Mouse (Mus musculus): ENCODE data around the gene Ccdc175. TPM values are rescaled to one million over a fixed set of nuclear protein-coding genes. Genes with fewer than 3 reads are reported as not detected.

Ccdc175 gene
- total and polyA plus RNA-seq, 2 experiments from 2014 or later, result 0.07 TPM; not detected in 1

GRCm38 (mm10) chr12:72115686-72116345 lies 69.0 kb downstream of the Ccdc175 start:
- Histone ChIP-seq H3K4me2 (ENCODE audit: low read depth, low read length, poor library complexity, severe bottlenecking) (no peak overlapping the region), H3K27me3 (ENCODE audit: insufficient read depth, low read length) (no peaks in the 10 kb centered on the region), H3K4me3 (ENCODE audit: low read depth, low read length) (no peak overlapping the region), H3K36me3 (ENCODE audit: insufficient read depth, low read length) (no peaks in the 10 kb centered on the region), H3K4me1 (ENCODE audit: insufficient read depth, low read length) (no peaks in the 10 kb centered on the region), H3K27ac (ENCODE audit: low read depth, low read length) (no peak overlapping the region), H3K9me3 (ENCODE audit: low read length) (no peaks in the 10 kb centered on the region), H3K9ac (replicated peaks; ENCODE audit: low read length, poor library complexity, severe bottlenecking) (no peak overlapping the region)
- ATAC-seq (ENCODE audit: low FRiP score) (no peak), DNase-seq (ENCODE audit: low spot score) (no peak)
- TF ChIP-seq CTCF (IDR thresholded peaks at IDR 0.05), result no peak
- WGBS, result 84% methylated on average over 22 of the region's 23 CpGs

DNA sequence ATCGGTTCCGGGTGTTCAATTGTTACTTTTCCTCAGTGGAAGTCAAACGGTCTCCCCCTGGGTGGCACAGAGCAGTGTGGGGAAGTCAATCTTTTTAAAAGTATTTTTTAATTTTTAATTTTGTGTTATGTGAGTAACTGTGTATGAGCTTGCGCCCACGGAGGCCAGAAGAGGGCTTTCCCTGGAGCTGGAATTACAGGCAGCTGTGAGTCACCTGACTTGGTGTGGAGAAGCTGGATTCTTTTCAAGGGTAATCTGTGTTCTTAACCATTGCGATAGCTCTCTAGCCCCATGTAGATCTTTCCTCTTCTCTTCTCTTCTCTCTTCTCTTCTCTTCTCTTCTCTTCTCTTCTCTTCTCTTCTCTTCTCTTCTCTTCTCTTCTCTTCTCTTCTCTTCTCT lies 69.7 kb downstream of the Ccdc175 start:
- Histone ChIP-seq H3K4me1 (ENCODE audit: insufficient read depth, low read length) (no peaks in the 10 kb centered on the region), H3K9ac (replicated peaks; ENCODE audit: low read length, poor library complexity, severe bottlenecking) (no peak overlapping the region), H3K36me3 (ENCODE audit: insufficient read depth, low read length) (no peaks in the 10 kb centered on the region), H3K9me3 (ENCODE audit: low read length) (no peaks in the 10 kb centered on the region), H3K4me2 (ENCODE audit: low read depth, low read length, poor library complexity, severe bottlenecking) (no peak overlapping the region), H3K27me3 (ENCODE audit: insufficient read depth, low read length) (no peaks in the 10 kb centered on the region), H3K4me3 (ENCODE audit: low read depth, low read length) (no peak overlapping the region), H3K27ac (ENCODE audit: low read depth, low read length) (no peak overlapping the region)
- no peak for ATAC-seq (ENCODE audit: low FRiP score)
- 81% methylated on average over 6 of the region's 6 CpGs for WGBS
- DNase-seq (ENCODE audit: low spot score), result no peak
- no peak for TF ChIP-seq CTCF (IDR thresholded peaks at IDR 0.05)

- peaks cover 3% of the 10 kb centered on the region for H3K36me3 ChIP-seq (ENCODE audit: insufficient read depth, low read length)
- H3K27me3 ChIP-seq (ENCODE audit: insufficient read depth, low read length), result no peaks in the 10 kb centered on the region
- H3K9ac ChIP-seq (replicated peaks; ENCODE audit: low read length, poor library complexity, severe bottlenecking), result no peak overlapping the region
- H3K27ac ChIP-seq (ENCODE audit: low read depth, low read length), result no peak overlapping the region
- H3K9me3 ChIP-seq (ENCODE audit: low read length), result no peaks in the 10 kb centered on the region
- peak; percentile 94 for DNase-seq (ENCODE audit: low spot score)
- WGBS, result 31% methylated on average over 14 of the region's 14 CpGs
- H3K4me3 ChIP-seq (ENCODE audit: low read depth, low read length), result no peak overlapping the region
- TF ChIP-seq CTCF (IDR thresholded peaks at IDR 0.05), result peak; percentile 91
- no peaks in the 10 kb centered on the region for H3K4me1 ChIP-seq (ENCODE audit: insufficient read depth, low read length)
- ATAC-seq (ENCODE audit: low FRiP score), result peak; percentile 56; the same call in 1 of the 2 replicates
- H3K4me2 ChIP-seq (ENCODE audit: low read depth, low read length, poor library complexity, severe bottlenecking), result no peak overlapping the region
Observed at GRCm38 (mm10) chr12:72104525-72105281, 80.1 kb downstream of the Ccdc175 start.

DNA sequence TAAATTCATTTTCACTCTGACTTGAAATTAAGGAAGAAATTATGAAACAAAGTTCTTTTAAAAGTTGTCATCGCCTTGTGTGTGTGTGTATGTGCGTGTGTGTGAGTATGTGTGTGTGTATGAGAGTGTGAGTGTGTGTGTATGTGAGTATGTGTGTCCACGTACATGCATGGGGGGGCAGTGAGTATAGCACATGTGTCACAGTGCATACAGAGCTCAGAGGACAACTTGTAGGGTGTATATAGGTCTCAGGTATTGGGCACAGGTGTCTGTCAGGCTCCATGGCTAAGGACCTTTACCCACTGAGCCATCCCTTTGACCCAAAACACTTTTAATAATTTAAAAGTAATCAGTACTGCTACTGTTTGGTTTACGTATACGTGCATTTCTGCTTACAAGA lies 80.8 kb downstream of the Ccdc175 start:
- DNase-seq (ENCODE audit: low spot score), result no peak
- 86% methylated on average over 5 of the region's 5 CpGs for WGBS
- no peak for ATAC-seq (ENCODE audit: low FRiP score)

DNA sequence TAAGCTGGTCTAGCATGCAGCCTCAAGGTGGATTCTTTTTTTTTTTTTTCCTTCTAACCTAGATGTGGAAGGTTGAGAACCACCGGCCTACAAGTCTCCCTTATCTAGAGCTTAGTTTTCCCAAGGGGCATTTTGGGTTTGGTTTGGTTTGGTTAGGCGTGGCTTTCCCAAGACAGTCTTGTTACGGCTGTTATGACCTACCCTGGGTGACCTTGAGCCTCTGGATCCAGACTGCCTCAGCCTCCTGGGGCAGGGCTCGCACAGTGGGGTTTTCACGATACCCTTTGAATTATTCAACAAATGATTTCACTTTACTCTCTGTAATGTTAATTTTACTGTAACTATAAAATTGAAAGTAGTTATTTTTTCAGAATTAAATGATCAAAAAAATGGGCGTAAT lies 82.1 kb downstream of the Ccdc175 start:
- Histone ChIP-seq H3K9me3 (ENCODE audit: low read length) (no peaks in the 10 kb centered on the region), H3K4me1 (ENCODE audit: insufficient read depth, low read length) (no peaks in the 10 kb centered on the region), H3K4me3 (ENCODE audit: low read depth, low read length) (no peak overlapping the region), H3K4me2 (ENCODE audit: low read depth, low read length, poor library complexity, severe bottlenecking) (no peak overlapping the region), H3K27ac (ENCODE audit: low read depth, low read length) (no peak overlapping the region), H3K27me3 (ENCODE audit: insufficient read depth, low read length) (no peaks in the 10 kb centered on the region), H3K36me3 (ENCODE audit: insufficient read depth, low read length) (peaks cover 10% of the 10 kb centered on the region), H3K9ac (replicated peaks; ENCODE audit: low read length, poor library complexity, severe bottlenecking) (no peak overlapping the region)
- 86% methylated on average over 6 of the region's 6 CpGs for WGBS
- no peak for TF ChIP-seq CTCF (IDR thresholded peaks at IDR 0.05)
- DNase-seq (ENCODE audit: low spot score) (no peak), ATAC-seq (ENCODE audit: low FRiP score) (no peak)

More for the DNA sequence above, 80.8 kb downstream of the Ccdc175 start:
- Histone ChIP-seq H3K4me2 (ENCODE audit: low read depth, low read length, poor library complexity, severe bottlenecking) (no peak overlapping the region), H3K9ac (replicated peaks; ENCODE audit: low read length, poor library complexity, severe bottlenecking) (no peak overlapping the region), H3K36me3 (ENCODE audit: insufficient read depth, low read length) (peaks cover 3% of the 10 kb centered on the region), H3K4me3 (ENCODE audit: low read depth, low read length) (no peak overlapping the region), H3K27ac (ENCODE audit: low read depth, low read length) (no peak overlapping the region), H3K27me3 (ENCODE audit: insufficient read depth, low read length) (no peaks in the 10 kb centered on the region), H3K9me3 (ENCODE audit: low read length) (no peaks in the 10 kb centered on the region), H3K4me1 (ENCODE audit: insufficient read depth, low read length) (no peaks in the 10 kb centered on the region)
- TF ChIP-seq CTCF (IDR thresholded peaks at IDR 0.05), result no peak

DNA sequence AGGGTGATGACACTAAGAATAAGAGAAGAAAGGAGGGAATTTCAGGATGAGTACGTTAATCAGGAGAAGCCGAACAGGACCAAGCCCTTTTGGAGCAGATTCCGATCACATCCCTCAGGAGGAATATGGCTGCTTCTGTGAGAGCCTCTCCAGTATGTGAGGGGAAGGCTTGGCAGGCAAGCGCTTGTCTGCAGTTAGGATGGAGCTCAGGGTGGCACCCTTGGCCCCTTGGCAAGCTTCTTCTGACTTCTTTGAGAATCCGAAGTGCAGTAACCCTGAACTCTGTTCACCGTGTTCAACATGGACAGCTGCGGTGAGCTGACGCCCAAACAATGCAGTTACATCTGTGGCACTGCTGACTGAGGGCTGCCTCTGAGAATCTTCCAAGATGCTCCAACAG lies 87.9 kb downstream of the Ccdc175 start:
- ATAC-seq (ENCODE audit: low FRiP score) (no peak), DNase-seq (ENCODE audit: low spot score) (no peak)
- no peaks in the 10 kb centered on the region for H3K4me1 ChIP-seq (ENCODE audit: insufficient read depth, low read length)
- no peak overlapping the region for H3K9ac ChIP-seq (replicated peaks; ENCODE audit: low read length, poor library complexity, severe bottlenecking)
- no peak for TF ChIP-seq CTCF (IDR thresholded peaks at IDR 0.05)
- H3K27ac ChIP-seq (ENCODE audit: low read depth, low read length), result no peak overlapping the region
- H3K4me3 ChIP-seq (ENCODE audit: low read depth, low read length), result no peak overlapping the region
- no peaks in the 10 kb centered on the region for H3K9me3 ChIP-seq (ENCODE audit: low read length)
- 96% methylated on average over 8 of the region's 8 CpGs for WGBS
- no peak overlapping the region for H3K4me2 ChIP-seq (ENCODE audit: low read depth, low read length, poor library complexity, severe bottlenecking)
- H3K36me3 ChIP-seq (ENCODE audit: insufficient read depth, low read length), result peaks cover 47% of the 10 kb centered on the region
- H3K27me3 ChIP-seq (ENCODE audit: insufficient read depth, low read length), result no peaks in the 10 kb centered on the region

All from midbrain, postnatal 0 days (tissue).